Mouse (Mus musculus): Measurements from ENCODE around the gene Ifitm10. TPM values are rescaled to one million over a fixed set of nuclear protein-coding genes. Genes with fewer than 3 reads are reported as not detected.
"Not testable (repeated sequence)": the region's sequence is repeated elsewhere in the genome, so short reads cannot be mapped to it uniquely, and the experiment has no call there.

Gene Ifitm10
- polyA plus RNA-seq, 1 experiment: 49.1 TPM

DNA sequence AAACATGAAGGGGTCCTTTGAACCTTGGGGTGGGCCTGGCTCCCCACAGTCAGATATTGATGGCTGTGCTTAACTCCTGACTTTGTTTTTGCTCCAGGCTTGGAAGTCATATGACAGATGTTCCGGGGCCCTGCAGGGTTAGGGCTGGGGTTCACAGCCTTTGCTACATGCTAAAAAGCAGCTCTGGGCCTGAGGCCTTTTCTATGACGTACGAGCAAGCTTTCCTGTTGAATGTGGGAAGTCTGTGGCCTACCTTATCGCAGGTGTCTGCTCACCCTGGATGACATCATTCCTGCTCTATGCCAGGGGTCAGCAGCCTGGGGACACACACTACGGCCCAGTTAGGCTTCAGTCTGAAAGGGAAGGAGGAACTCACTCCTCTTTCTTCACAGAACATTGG lies 56.3 kb downstream of the Ifitm10 start:
- DNase-seq: no peak
- 77% methylated on average over 5 of the region's 5 CpGs for WGBS
- Histone ChIP-seq H3K4me3 (replicated peaks; ENCODE audit: extremely low read depth, low read depth, low read length) (no peak overlapping the region), H3K4me1 (ENCODE audit: control insufficient read depth, insufficient read depth, low read length) (no peaks in the 10 kb centered on the region)
- TF ChIP-seq CTCF (IDR thresholded peaks at IDR 0.05; ENCODE audit: insufficient read depth, low read length) (no peak), POLR2A (IDR thresholded peaks at IDR 0.05; ENCODE audit: borderline replicate concordance, extremely low read depth, low read depth, low read length) (no peak)

DNA sequence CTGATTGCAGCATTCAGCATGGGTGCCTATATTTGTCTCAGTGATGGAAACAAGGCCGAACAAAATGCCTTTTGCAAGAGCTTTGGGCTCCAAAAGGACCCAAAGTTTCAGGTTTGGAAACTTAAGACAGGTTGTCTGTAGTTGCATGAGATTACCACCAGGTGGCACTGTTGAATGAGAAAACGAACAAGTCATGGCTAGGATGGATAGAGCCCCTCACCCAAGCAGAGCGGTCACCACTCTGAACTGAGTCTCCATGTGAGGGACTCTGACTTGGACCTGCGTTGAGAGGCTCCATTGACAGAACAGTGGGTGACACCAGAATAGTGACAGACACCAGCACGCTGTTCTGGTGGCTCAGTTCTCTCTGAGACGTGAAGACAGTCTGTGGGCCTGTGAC lies 57.0 kb downstream of the Ifitm10 start:
- TF ChIP-seq CTCF (IDR thresholded peaks at IDR 0.05; ENCODE audit: insufficient read depth, low read length) (peak; percentile 55), POLR2A (IDR thresholded peaks at IDR 0.05; ENCODE audit: borderline replicate concordance, extremely low read depth, low read depth, low read length) (no peak)
- no peaks in the 10 kb centered on the region for H3K4me1 ChIP-seq (ENCODE audit: control insufficient read depth, insufficient read depth, low read length)
- 28% methylated on average over 6 of the region's 6 CpGs for WGBS
- DNase-seq: peak; percentile 29
- no peak overlapping the region for H3K4me3 ChIP-seq (replicated peaks; ENCODE audit: extremely low read depth, low read depth, low read length)

DNA sequence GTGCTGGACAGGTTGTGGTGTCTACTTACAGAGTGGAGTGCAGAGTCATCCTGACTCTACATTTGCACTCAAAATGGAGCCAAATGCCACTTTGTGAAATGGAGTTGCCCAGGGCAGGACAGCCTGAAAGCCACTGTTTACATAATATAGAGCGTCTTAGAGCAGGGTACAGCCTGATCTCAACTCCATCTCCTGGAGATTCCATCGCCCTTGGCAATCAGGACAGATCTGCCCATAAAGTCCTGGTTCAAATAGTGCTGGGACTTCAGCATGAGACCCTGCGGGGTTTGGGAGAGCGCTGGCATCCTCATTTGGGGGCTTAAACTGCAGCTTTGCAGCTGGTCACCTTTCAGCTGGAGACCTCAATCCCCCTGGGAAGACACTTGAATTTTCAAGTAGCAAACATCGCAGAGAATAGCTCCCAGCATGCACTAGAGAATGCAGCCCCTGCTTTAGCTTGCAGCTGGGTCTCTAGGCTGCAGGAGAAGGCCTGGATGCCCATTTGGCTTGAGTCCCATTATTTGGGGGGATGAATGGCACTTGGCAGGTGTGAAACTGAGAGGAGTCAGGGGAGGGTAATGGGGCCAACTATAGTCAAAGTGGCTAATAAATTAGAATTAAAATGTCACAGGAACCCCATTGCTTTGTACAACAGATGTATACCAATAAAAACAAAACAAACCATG lies 58.8 kb downstream of the Ifitm10 start:
- DNase-seq: no peak
- Histone ChIP-seq H3K4me1 (ENCODE audit: control insufficient read depth, insufficient read depth, low read length) (no peaks in the 10 kb centered on the region), H3K4me3 (replicated peaks; ENCODE audit: extremely low read depth, low read depth, low read length) (no peak overlapping the region)
- WGBS: 50% methylated on average over 5 of the region's 5 CpGs
- TF ChIP-seq POLR2A (IDR thresholded peaks at IDR 0.05; ENCODE audit: borderline replicate concordance, extremely low read depth, low read depth, low read length): no peak
- no peak for TF ChIP-seq CTCF (IDR thresholded peaks at IDR 0.05; ENCODE audit: insufficient read depth, low read length)

DNA sequence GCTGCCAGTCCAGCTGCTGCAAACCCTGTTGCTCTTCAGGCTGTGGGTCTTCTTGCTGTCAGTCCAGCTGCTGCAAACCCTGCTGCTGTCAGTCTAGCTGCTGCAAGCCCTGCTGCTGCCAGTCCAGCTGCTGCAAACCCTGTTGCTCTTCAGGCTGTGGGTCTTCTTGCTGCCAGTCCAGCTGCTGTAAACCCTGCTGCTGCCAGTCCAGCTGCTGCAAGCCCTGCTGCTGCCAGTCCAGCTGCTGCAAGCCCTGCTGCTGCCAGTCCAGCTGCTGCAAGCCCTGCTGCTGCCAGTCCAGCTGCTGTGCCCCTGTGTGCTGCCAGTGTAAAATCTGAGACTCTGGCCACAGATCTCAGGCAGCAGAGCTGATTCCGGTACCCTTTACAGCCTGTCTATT lies 69.6 kb downstream of the Ifitm10 start:
- not testable (repeated sequence) for H3K4me1 ChIP-seq (ENCODE audit: control insufficient read depth, insufficient read depth, low read length); H3K4me3 ChIP-seq (replicated peaks; ENCODE audit: extremely low read depth, low read depth, low read length); DNase-seq
- 96% methylated on average over 1 of the region's 1 CpGs for WGBS

DNA sequence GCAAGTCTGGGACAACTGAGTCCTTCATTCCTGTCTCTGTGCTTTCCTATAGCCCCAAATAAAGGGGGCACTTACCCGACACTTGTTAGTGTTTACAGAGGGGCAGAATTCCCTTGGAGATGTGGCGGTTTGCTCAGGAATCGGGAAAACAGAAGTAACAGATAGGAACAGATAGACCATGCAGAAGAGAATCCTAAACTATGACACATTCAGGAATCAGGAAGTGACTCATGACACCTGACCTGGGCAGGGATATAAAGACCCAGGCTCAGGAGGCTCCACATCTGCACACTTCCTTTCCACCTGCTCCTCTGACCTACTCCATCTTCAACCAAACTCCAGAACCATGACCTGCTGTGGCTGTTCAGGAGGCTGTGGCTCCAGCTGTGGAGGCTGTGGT lies 70.3 kb downstream of the Ifitm10 start, which contains the start of gene Krtap5-4:
Gene Krtap5-4, plus strand, starts transcription at position 301 of the 400 bp plus-strand sequence.
- Histone ChIP-seq H3K4me1 (ENCODE audit: control insufficient read depth, insufficient read depth, low read length) (no peaks in the 10 kb centered on the region), H3K4me3 (replicated peaks; ENCODE audit: extremely low read depth, low read depth, low read length) (no peak within 1 kb of the TSS)
- TF ChIP-seq CTCF (IDR thresholded peaks at IDR 0.05; ENCODE audit: insufficient read depth, low read length): no peak
- TF ChIP-seq POLR2A (IDR thresholded peaks at IDR 0.05; ENCODE audit: borderline replicate concordance, extremely low read depth, low read depth, low read length): no peak
- no peak for DNase-seq
- 20% methylated on average over 3 of the region's 3 CpGs for whole genome bisulfite sequencing

DNA sequence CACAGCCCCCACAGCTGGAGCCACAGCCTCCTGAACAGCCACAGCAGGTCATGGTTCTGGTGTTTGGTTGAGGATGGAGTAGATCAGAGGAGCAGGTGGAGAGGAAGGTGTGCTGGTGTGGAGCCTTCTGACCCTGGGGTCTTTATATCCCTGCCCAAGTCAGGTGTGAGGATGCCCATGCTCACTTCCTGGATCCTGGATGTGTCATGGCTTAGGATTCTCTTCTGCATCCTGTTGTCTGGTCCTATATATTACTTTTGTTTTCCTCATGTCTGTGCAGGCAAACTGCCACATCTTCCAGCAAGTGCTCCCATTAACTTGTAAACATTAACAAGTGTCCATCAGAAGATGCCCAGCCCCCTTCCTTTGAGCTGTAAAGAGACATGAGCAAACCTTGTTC lies 76.5 kb downstream of the Ifitm10 start, which contains the start of gene Krtap5-1:
Gene Krtap5-1, minus strand, starts transcription at position 101 of the 400 bp plus-strand sequence.
- not testable (repeated sequence) for DNase-seq; H3K4me1 ChIP-seq (ENCODE audit: control insufficient read depth, insufficient read depth, low read length); H3K4me3 ChIP-seq (replicated peaks; ENCODE audit: extremely low read depth, low read depth, low read length)

DNA sequence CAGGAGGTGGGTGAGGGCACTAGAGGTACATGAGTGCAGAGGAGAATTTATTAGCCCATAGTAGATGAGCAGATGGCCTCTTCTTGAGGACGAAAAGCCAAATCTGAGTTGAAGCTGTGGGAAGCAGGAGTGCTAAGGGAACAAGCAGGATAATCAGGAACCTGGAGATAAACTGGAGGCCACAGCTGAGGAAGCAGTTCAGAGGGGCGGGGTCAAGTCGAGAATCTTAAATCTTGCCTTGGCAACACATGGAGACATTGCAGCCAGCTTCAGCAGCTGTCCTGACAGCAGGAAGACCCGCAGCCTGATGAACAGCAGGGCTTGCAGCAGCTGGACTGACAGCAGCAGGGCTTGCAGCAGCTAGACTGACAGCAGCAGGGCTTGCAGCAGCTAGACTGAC lies 77.4 kb downstream of the Ifitm10 start:
- not testable (repeated sequence) for H3K4me3 ChIP-seq (replicated peaks; ENCODE audit: extremely low read depth, low read depth, low read length); H3K4me1 ChIP-seq (ENCODE audit: control insufficient read depth, insufficient read depth, low read length); DNase-seq
- 20% methylated on average over 4 of the region's 4 CpGs for WGBS

DNA sequence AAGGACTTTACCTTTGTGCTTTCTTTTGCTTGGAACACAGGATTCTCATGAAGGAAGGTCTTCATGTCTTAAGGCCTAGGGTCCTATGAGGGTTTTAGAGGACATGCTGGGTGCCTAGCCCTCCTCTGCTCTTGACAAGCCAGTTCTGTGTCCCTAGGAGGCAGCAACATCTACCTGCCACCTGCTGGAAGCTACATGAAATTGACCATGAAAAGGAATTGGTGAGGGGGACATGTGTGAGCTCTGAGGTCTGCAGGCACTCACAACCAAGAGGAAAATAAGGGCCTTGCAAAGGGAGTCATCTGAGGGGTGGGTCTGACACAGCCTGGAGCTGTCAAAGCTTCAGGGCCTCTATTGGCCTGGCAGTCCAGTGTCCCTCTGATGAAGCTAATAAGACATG lies 78.1 kb downstream of the Ifitm10 start:
- TF ChIP-seq CTCF (IDR thresholded peaks at IDR 0.05; ENCODE audit: insufficient read depth, low read length) (no peak), POLR2A (IDR thresholded peaks at IDR 0.05; ENCODE audit: borderline replicate concordance, extremely low read depth, low read depth, low read length) (no peak)
- DNase-seq: no peak
- no peaks in the 10 kb centered on the region for H3K4me1 ChIP-seq (ENCODE audit: control insufficient read depth, insufficient read depth, low read length)
- no peak overlapping the region for H3K4me3 ChIP-seq (replicated peaks; ENCODE audit: extremely low read depth, low read depth, low read length)

DNA sequence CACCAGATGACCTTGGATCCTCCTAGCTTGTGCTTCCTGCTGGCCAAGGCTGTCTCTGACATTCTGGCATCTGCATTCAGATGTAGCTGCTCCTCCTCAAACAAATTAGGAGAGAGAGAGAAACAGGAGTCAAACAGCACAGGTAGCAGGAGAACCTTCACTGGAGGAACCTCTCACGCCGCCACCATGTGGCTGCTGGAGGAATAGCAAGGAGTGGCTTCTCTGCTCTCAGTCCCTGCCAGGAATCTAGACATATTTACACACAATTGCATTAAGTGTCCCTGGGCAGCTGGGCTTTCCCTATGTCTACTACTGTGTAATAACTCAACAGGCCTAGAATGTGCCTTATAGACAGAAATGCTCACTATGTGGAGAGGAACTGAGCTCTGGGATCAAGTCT lies 79.7 kb downstream of the Ifitm10 start:
- H3K4me3 ChIP-seq (replicated peaks; ENCODE audit: extremely low read depth, low read depth, low read length); H3K4me1 ChIP-seq (ENCODE audit: control insufficient read depth, insufficient read depth, low read length): not testable (repeated sequence)
- DNase-seq: peak; percentile 32
- 0% methylated on average over 2 of the region's 2 CpGs for WGBS
- TF ChIP-seq CTCF (IDR thresholded peaks at IDR 0.05; ENCODE audit: insufficient read depth, low read length): peak; percentile 63

DNA sequence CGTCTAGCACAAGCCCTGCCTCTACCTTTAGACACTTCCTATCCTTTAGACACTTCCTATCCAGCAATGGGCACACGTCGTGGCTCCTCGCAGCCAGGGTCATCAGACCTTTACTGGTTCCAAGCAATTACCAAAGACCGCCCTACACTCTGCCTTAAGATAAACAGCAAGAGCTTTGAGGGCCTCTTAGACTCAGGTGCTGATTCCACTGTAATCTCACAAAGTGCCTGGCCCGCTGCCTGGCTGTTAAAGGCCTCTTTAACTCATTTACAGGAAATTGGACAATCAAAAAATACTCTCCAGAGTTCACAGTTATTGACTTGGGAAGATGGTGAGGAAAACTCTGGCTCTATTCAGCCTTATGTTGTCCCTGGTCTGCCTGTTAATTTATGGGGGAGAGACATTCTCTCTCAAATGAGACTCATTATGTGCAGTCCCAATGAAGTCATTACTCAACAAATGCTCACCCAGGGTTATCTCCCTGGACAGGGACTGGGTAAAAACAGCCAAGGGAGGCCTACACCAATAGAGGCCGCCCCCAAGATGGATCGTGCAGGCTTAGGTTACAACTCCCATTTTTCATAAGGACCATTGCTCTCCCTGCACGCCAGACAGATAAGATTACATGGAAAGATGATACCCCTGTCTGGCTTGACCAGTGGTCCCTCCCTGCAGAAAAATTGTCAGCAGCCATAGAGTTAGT lies 87.5 kb downstream of the Ifitm10 start:
- not testable (repeated sequence) for H3K4me3 ChIP-seq (replicated peaks; ENCODE audit: extremely low read depth, low read depth, low read length); H3K4me1 ChIP-seq (ENCODE audit: control insufficient read depth, insufficient read depth, low read length)
- DNase-seq: peak; percentile 43
- WGBS: 58% methylated on average over 9 of the region's 9 CpGs

Measured in lung, adult 2 months (tissue).